Mouse (Mus musculus) ES-E14 (cell line): ENCODE results near the gene Cpsf6.

Experiments
- MAFK ChIP-seq: IDR thresholded peaks from 2 replicates; pipeline ENCODE4 v1.6.1; 2014; ENCODE audit warnings: mild to moderate bottlenecking, low read depth, low read length, inconsistent platforms; ENCODE audit not compliant: insufficient read depth
- ZC3H11A ChIP-seq: IDR thresholded peaks from 2 replicates; pipeline ENCODE4 v1.6.1; 2012; ENCODE audit warnings: low read depth, mild to moderate bottlenecking, inconsistent platforms, low read length, borderline replicate concordance

DNA sequence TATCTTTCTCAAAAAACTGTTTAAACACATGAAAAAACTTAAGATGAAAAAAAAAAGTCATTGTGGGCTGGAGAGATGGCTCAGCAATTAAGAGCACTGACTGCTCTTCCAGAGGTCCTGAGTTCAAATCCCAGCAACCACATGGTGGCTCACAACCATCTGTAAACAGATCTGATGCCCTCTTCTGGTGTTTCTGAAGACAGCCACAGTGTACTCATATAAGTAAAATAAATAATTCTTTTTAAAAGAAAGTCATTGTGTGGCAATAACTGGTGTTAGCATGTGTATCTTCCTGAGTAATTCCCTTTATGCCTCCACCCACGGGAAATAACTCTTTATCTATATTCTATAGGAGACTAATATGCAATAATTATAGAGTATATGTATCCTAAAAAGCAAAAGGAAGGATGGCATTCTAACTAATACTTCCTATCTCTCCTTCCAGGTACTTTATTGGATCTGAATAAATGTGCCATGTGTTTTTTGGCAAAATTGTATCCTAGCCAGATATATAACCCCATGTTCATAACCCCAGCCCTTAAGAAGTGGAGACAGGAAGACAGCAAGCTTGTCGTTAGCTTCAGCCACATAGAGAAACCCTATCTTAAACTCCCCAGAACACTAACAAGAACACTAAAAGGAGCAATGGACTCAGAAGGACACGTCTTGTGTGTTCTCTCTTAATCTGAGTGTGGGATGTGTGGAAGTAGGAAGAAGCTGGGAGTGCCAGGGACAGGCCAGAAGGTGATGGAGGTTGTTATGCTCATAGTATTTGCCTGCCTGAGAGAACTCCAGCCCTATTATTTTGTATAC, 15.1 kb upstream of the Cpsf6 start:
- TF ChIP-seq MAFK (no peak), ZC3H11A (no peak)
